In the genomic region with DNA sequence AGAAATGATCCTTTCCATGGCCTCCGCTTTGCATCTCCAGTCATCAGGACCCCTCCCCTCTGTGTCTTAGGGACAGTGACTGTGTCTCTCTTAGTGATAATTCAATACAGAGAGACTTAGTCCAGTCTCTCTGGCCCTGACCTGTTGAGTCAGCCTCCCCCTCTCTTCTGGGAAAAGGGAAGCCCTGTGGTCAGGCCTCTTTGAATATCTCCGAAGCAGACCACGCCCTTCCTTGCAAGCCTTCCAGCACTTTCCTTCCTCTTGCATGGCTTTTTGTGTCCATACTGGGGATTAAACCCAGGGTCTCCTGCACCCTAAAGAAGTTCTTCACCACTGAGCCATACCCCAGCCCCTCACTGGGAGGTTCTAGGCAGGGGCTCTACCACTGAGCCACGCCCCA, we compare ENCODE assay signal across 22 mouse cellular contexts. TPM values are rescaled to one million over a fixed set of nuclear protein-coding genes. Genes with fewer than 3 reads are reported as not detected.
DNase-seq lines count a peak whose midpoint lies in the region; ATAC-seq and TF ChIP-seq lines count a peak whose summit lies in the region.
"Had no signal": no experiment of that assay in that cellular context is flagged by ENCODE, and none has a peak within 500 bp of the region (broad histone marks: within the 10 kb centered on the region; RNA-seq: fewer than 3 reads in every experiment).

No protein-coding gene starts in this region.

- 40% methylated on average over 4 of the region's 4 CpGs for WGBS in liver, embryonic 12.5 days (ENCODE audit: insufficient replicate concordance)
- WGBS in forebrain, embryonic 13.5 days, result 97% methylated on average over 4 of the region's 4 CpGs

- H3K4me1 ChIP-seq in liver, embryonic 12.5 days, result peaks cover 10% of the 10 kb centered on the region; the same call in 1 of the 2 replicates
- H3K4me1 ChIP-seq in MEL (ENCODE audit: control insufficient read depth in 1 of 2, insufficient read depth in 2 of 2, low read length in 2 of 2), result peaks cover 5 to 16% of the 10 kb centered on the region in 2 experiments
- H3K4me1 ChIP-seq in forebrain, embryonic 13.5 days, result no peaks in the 10 kb centered on the region
- H3K4me1 ChIP-seq: embryonic facial prominence, embryonic 15.5 days; hindbrain, embryonic 12.5 days; limb, embryonic 15.5 days; neural tube, embryonic 15.5 days had no signal

- peak; percentile 29 to 41; a peak in 2 of 4 replicates for TF ChIP-seq EP300 in MEL (IDR thresholded peaks at IDR 0.05; ENCODE audit: low read depth in 1 of 2, low read length in 2 of 2)

- no peak overlapping the region for H3K4me3 ChIP-seq in liver, embryonic 12.5 days
- peak overlapping the region; percentile 10 to 48; a peak in 3 of 4 replicates for H3K4me3 ChIP-seq in MEL (ENCODE audit: control insufficient read depth in 1 of 2, insufficient read depth in 1 of 2, low read depth in 2 of 2, low read length in 2 of 2)
- H3K4me3 ChIP-seq in forebrain, embryonic 13.5 days, result no peak overlapping the region
- H3K4me3 ChIP-seq: embryonic facial prominence, embryonic 15.5 days; hindbrain, embryonic 12.5 days; limb, embryonic 15.5 days; midbrain, embryonic 10.5 days; neural tube, embryonic 15.5 days had no signal

- H3K36me3 ChIP-seq in liver, embryonic 12.5 days, result no peaks in the 10 kb centered on the region
- H3K36me3 ChIP-seq in MEL (ENCODE audit: control insufficient read depth in 1 of 2, insufficient read depth in 2 of 2, low read length in 2 of 2), result peaks cover 0 to 6% of the 10 kb centered on the region in 2 experiments; a peak in 2 of 4 replicates
- H3K36me3 ChIP-seq in forebrain, embryonic 13.5 days (ENCODE audit: poor library complexity, severe bottlenecking), result no peaks in the 10 kb centered on the region
- H3K36me3 ChIP-seq: embryonic facial prominence, embryonic 15.5 days; hindbrain, embryonic 12.5 days; limb, embryonic 15.5 days; midbrain, embryonic 10.5 days; neural tube, embryonic 15.5 days had no signal

- H3K27ac ChIP-seq in liver, embryonic 12.5 days, result no peak overlapping the region
- peak overlapping the region; percentile 24 for H3K27ac ChIP-seq in MEL (ENCODE audit: control insufficient read depth, low read depth, low read length)
- no peak overlapping the region for H3K27ac ChIP-seq in forebrain, embryonic 13.5 days
- H3K27ac ChIP-seq: embryonic facial prominence, embryonic 15.5 days; hindbrain, embryonic 12.5 days; limb, embryonic 15.5 days; midbrain, embryonic 10.5 days; neural tube, embryonic 15.5 days had no signal

- no peaks in the 10 kb centered on the region for H3K27me3 ChIP-seq in liver, embryonic 12.5 days (replicated peaks)
- no peaks in the 10 kb centered on the region for H3K27me3 ChIP-seq in MEL (ENCODE audit: control insufficient read depth in 1 of 2, insufficient read depth in 2 of 2, low read length in 2 of 2)
- H3K27me3 ChIP-seq in forebrain, embryonic 13.5 days, result no peaks in the 10 kb centered on the region
- H3K27me3 ChIP-seq: embryonic facial prominence, embryonic 15.5 days; hindbrain, embryonic 12.5 days; limb, embryonic 15.5 days; neural tube, embryonic 15.5 days had no signal

- no peak overlapping the region for H3K4me2 ChIP-seq in liver, embryonic 12.5 days
- no peak overlapping the region for H3K4me2 ChIP-seq in forebrain, embryonic 13.5 days
- H3K4me2 ChIP-seq: embryonic facial prominence, embryonic 15.5 days; heart, embryonic 11.5 days; hindbrain, embryonic 12.5 days; limb, embryonic 15.5 days; neural tube, embryonic 15.5 days had no signal

- no peak for TF ChIP-seq POLR2A in MEL (IDR thresholded peaks at IDR 0.05; ENCODE audit: control insufficient read depth in 1 of 2, insufficient read depth in 1 of 2, low read depth in 1 of 2, low read length in 2 of 2, poor library complexity in 1 of 2)

- H3K79me2 ChIP-seq in MEL (ENCODE audit: control insufficient read depth, insufficient read depth, low read length, poor library complexity), result no peaks in the 10 kb centered on the region

- DNase-seq in liver (peak; percentile 30), MEL (ENCODE audit: low read depth, low spot score) (peak; percentile 77)
- peak; percentile 16 to 39 for DNase-seq in monocyte, adult 2 months (ENCODE audit: low read depth in 1 of 2, low spot score in 2 of 2)
- DNase-seq in layer of hippocampus, adult 9-10 months (ENCODE audit: low spot score), result no peak
- no peak for DNase-seq in gastrocnemius, postnatal 4 days (ENCODE audit: low spot score in 2 of 2)
- DNase-seq: adrenal gland, postnatal 10 days; cerebellum, adult 8-10 months; gastrocnemius, postnatal 14 days; left cerebral cortex, postnatal 4 days had no signal

- TF ChIP-seq RAD21 in MEL (IDR thresholded peaks at IDR 0.05; ENCODE audit: low read depth, low read length), result no peak

- no peak for ATAC-seq in liver, embryonic 12.5 days
- ATAC-seq in granulocyte monocyte progenitor cell, adult 5-6 weeks (replicated peaks; ENCODE audit: poor library complexity, severe bottlenecking), result peak; percentile 87
- no peak for ATAC-seq in forebrain, embryonic 13.5 days
- ATAC-seq: forebrain, embryonic 16.5 days; intestine, postnatal 0 days; midbrain, embryonic 16.5 days; Patski had no signal

- H3K9ac ChIP-seq in liver, embryonic 12.5 days, result no peak overlapping the region
- peak overlapping the region; percentile 23 for H3K9ac ChIP-seq in MEL (ENCODE audit: control insufficient read depth, low read depth, low read length, poor library complexity, severe bottlenecking)
- H3K9ac ChIP-seq in forebrain, embryonic 13.5 days, result no peak overlapping the region
- H3K9ac ChIP-seq: embryonic facial prominence, embryonic 15.5 days; hindbrain, embryonic 12.5 days; limb, embryonic 15.5 days; neural tube, embryonic 15.5 days had no signal

- no peak for TF ChIP-seq CTCF in MEL (IDR thresholded peaks at IDR 0.05 in 2 of 3, conservative IDR thresholded peaks at IDR 0.05 in 1 of 3; ENCODE audit: control insufficient read depth in 1 of 3, insufficient read depth in 1 of 3, low read depth in 2 of 3, low read length in 3 of 3, poor library complexity in 1 of 3, severe bottlenecking in 1 of 3)

- H3K9me3 ChIP-seq in liver, embryonic 12.5 days (replicated peaks), result no peaks in the 10 kb centered on the region
- no peaks in the 10 kb centered on the region for H3K9me3 ChIP-seq in MEL (replicated peaks; ENCODE audit: insufficient read depth, low read length)
- no peaks in the 10 kb centered on the region for H3K9me3 ChIP-seq in forebrain, embryonic 13.5 days (replicated peaks)
- H3K9me3 ChIP-seq: embryonic facial prominence, embryonic 15.5 days; hindbrain, embryonic 12.5 days; limb, embryonic 15.5 days; midbrain, embryonic 10.5 days; neural tube, embryonic 15.5 days had no signal

RNA-seq across cellular contexts. Expression of a gene that starts 9.4 kb away (rescaled TPM):
- 0.38 and 0.79 TPM in 2 replicates for polyA plus RNA-seq in liver, embryonic 12.5 days (2016; fragmentation: Nextera tagmentation; extraction: Ambion mirVana)
- total RNA-seq in MEL (2012; rRNA removed), result 0.46 and 0.56 TPM in 2 replicates
- polyA plus RNA-seq in MEL (2012; ENCODE audit: insufficient read depth in 1 of 2, insufficient read length in 2 of 2, low read depth in 1 of 2, low replicate concordance in 2 of 2, missing spikeins in 1 of 2), result 1 to 10 TPM in 1 of 2 experiments, not detected in 1; 1.9 TPM
- total RNA-seq in granulocyte monocyte progenitor cell, adult 5-6 weeks (2014; fragmentation: Nextera tagmentation), result 0.51 and 6.3 TPM in 2 replicates
- total RNA-seq in granulocyte monocyte progenitor cell, adult 5-6 weeks (2017), result 0.43 and 1.2 TPM in 2 replicates
- 1 to 10 TPM; 2.3 to 3.0 TPM for total RNA-seq in gastrocnemius, postnatal 4 days (2021)
- 0.48 and 0.57 TPM in 2 replicates for polyA plus RNA-seq in forebrain, embryonic 13.5 days (2015; fragmentation: Nextera tagmentation; extraction: Ambion mirVana)

RNA-seq across cellular contexts. Expression of a gene that starts 12.0 kb away (rescaled TPM):
- polyA plus RNA-seq in liver, embryonic 12.5 days (2016; fragmentation: Nextera tagmentation; extraction: Ambion mirVana), result 12.4 and 12.5 TPM in 2 replicates
- total RNA-seq in MEL (2012; rRNA removed), result 11.2 and 14.3 TPM in 2 replicates
- 10 to 100 TPM in 1 of 2 experiments, not detected in 1; 32.0 TPM for polyA plus RNA-seq in MEL (2012; ENCODE audit: insufficient read depth in 1 of 2, insufficient read length in 2 of 2, low read depth in 1 of 2, low replicate concordance in 2 of 2, missing spikeins in 1 of 2)
- total RNA-seq in granulocyte monocyte progenitor cell, adult 5-6 weeks (2014; fragmentation: Nextera tagmentation), result 18.3 and 18.8 TPM in 2 replicates
- total RNA-seq in granulocyte monocyte progenitor cell, adult 5-6 weeks (2017), result 21.2 and 25.3 TPM in 2 replicates
- 10 to 100 TPM; 12.8 to 13.2 TPM for total RNA-seq in gastrocnemius, postnatal 4 days (2021)
- 14.1 and 15.9 TPM in 2 replicates for polyA plus RNA-seq in forebrain, embryonic 13.5 days (2015; fragmentation: Nextera tagmentation; extraction: Ambion mirVana)

RNA-seq across cellular contexts. Expression of a gene that starts 19.0 kb away (rescaled TPM):
- 0.33 and 0.38 TPM in 2 replicates for polyA plus RNA-seq in liver, embryonic 12.5 days (2016; fragmentation: Nextera tagmentation; extraction: Ambion mirVana)
- 0.16 and 0.27 TPM in 2 replicates for total RNA-seq in MEL (2012; rRNA removed)
- polyA plus RNA-seq in MEL (2012; ENCODE audit: insufficient read depth in 1 of 2, insufficient read length in 2 of 2, low read depth in 1 of 2, low replicate concordance in 2 of 2, missing spikeins in 1 of 2), result under 1 TPM in 1 of 2 experiments, not detected in 1; 0.54 TPM
- total RNA-seq in granulocyte monocyte progenitor cell, adult 5-6 weeks (2014; fragmentation: Nextera tagmentation), result 4.7 TPM in 1 of 2 replicates, not detected in the other
- 0.69 TPM in 1 of 2 replicates, not detected in the other for total RNA-seq in granulocyte monocyte progenitor cell, adult 5-6 weeks (2017)
- 100 to 1,000 TPM; 420 to 483 TPM for total RNA-seq in gastrocnemius, postnatal 4 days (2021)
- polyA plus RNA-seq in forebrain, embryonic 13.5 days (2015; fragmentation: Nextera tagmentation; extraction: Ambion mirVana), result 7.5 and 10.2 TPM in 2 replicates

RNA-seq across cellular contexts. Expression of a gene that starts 26.0 kb away (rescaled TPM):
- 0.07 and 0.26 TPM in 2 replicates for polyA plus RNA-seq in liver, embryonic 12.5 days (2016; fragmentation: Nextera tagmentation; extraction: Ambion mirVana)
- total RNA-seq in MEL (2012; rRNA removed), result 0.07 and 0.19 TPM in 2 replicates
- 1 to 10 TPM in 1 of 2 experiments, not detected in 1; 1.0 TPM for polyA plus RNA-seq in MEL (2012; ENCODE audit: insufficient read depth in 1 of 2, insufficient read length in 2 of 2, low read depth in 1 of 2, low replicate concordance in 2 of 2, missing spikeins in 1 of 2)
- total RNA-seq in granulocyte monocyte progenitor cell, adult 5-6 weeks (2014; fragmentation: Nextera tagmentation), result 0.24 and 0.32 TPM in 2 replicates
- total RNA-seq in granulocyte monocyte progenitor cell, adult 5-6 weeks (2017), result 0.26 and 3.0 TPM in 2 replicates
- under 1 TPM; 0.36 to 0.81 TPM for total RNA-seq in gastrocnemius, postnatal 4 days (2021)
- polyA plus RNA-seq in forebrain, embryonic 13.5 days (2015; fragmentation: Nextera tagmentation; extraction: Ambion mirVana), result 0.38 and 0.65 TPM in 2 replicates

RNA-seq across cellular contexts. Expression of a gene that starts 26.2 kb away (rescaled TPM):
- 0.72 TPM in 2 replicates for polyA plus RNA-seq in liver, embryonic 12.5 days (2016; fragmentation: Nextera tagmentation; extraction: Ambion mirVana)
- 0.42 and 0.62 TPM in 2 replicates for total RNA-seq in MEL (2012; rRNA removed)
- 1 to 10 TPM in 1 of 2 experiments, not detected in 1; 3.9 TPM for polyA plus RNA-seq in MEL (2012; ENCODE audit: insufficient read depth in 1 of 2, insufficient read length in 2 of 2, low read depth in 1 of 2, low replicate concordance in 2 of 2, missing spikeins in 1 of 2)
- 2.6 and 2.8 TPM in 2 replicates for total RNA-seq in granulocyte monocyte progenitor cell, adult 5-6 weeks (2014; fragmentation: Nextera tagmentation)
- 0.26 and 0.95 TPM in 2 replicates for total RNA-seq in granulocyte monocyte progenitor cell, adult 5-6 weeks (2017)
- 1 to 10 TPM; 2.9 to 3.3 TPM for total RNA-seq in gastrocnemius, postnatal 4 days (2021)
- 5.6 and 6.5 TPM in 2 replicates for polyA plus RNA-seq in forebrain, embryonic 13.5 days (2015; fragmentation: Nextera tagmentation; extraction: Ambion mirVana)

Comparison
In these comparisons a context has a peak if more than half of its experiments do, and no peak if none do; other contexts are left out.
1. DNase-seq: peak in liver (single experiment), MEL (single experiment) and monocyte, adult 2 months (2 of 2); none in layer of hippocampus, adult 9-10 months (single experiment) and gastrocnemius, postnatal 4 days (0 of 2).
2. H3K4me3 ChIP-seq: peak in MEL (2 of 2); none in liver, embryonic 12.5 days (single experiment) and forebrain, embryonic 13.5 days (single experiment).
3. RNA of a gene that starts 19.0 kb away (total RNA-seq): 420 to 483 TPM in gastrocnemius, postnatal 4 days; 0.16 to 0.27 TPM in MEL and 0.69 to 4.7 TPM in granulocyte monocyte progenitor cell, adult 5-6 weeks; every median in the first group is over 10 times any median in the second.